Mouse (Mus musculus) neural tube, embryonic 15.5 days (tissue): ENCODE measurements at regions not wholly inside any gene's neighbourhood (a gene's known extent, or its start where the extent isn't known, plus 50 kb on each side); places are given as distances from the start of the nearest gene placed in this dataset.

ENCODE experiments used
- ATAC-seq: fragments of 200-750 bp; cut with Nextera tagmentation; 2 replicates; pipeline ENCODE4 v1.8.0; 2017; ENCODE audit warnings: mild to moderate bottlenecking, moderate TSS enrichment, moderate library complexity; ENCODE audit not compliant: low FRiP score
- H3K27ac ChIP-seq: fragments of 300-500 bp; sonication (generic); replicated peaks from 2 replicates; pipeline ENCODE4 v1.5.1; 2015; ENCODE audit warnings: mild to moderate bottlenecking, inconsistent platforms
- H3K27me3 ChIP-seq: fragments of 300-500 bp; sonication (generic); replicated peaks from 2 replicates; pipeline ENCODE4 v1.6.1; 2015; ENCODE audit warnings: inconsistent platforms
- H3K36me3 ChIP-seq: fragments of 300-500 bp; sonication (generic); 2 replicates; pipeline ENCODE4 v1.6.1; 2015; ENCODE audit warnings: inconsistent platforms
- H3K4me1 ChIP-seq: fragments of 300-500 bp; sonication (generic); 2 replicates; pipeline ENCODE4 v1.6.1; 2015; ENCODE audit warnings: inconsistent platforms
- H3K4me2 ChIP-seq: fragments of 300-500 bp; sonication (generic); 2 replicates; pipeline ENCODE4 v1.6.1; 2015; ENCODE audit warnings: inconsistent platforms, mild to moderate bottlenecking, moderate library complexity
- H3K4me3 ChIP-seq: fragments of 300-500 bp; sonication (generic); replicated peaks from 2 replicates; pipeline ENCODE4 v1.5.1; 2015; ENCODE audit warnings: mild to moderate bottlenecking, inconsistent platforms
- H3K9ac ChIP-seq: fragments of 300-500 bp; sonication (generic); replicated peaks from 2 replicates; pipeline ENCODE4 v1.6.1; 2015; ENCODE audit warnings: mild to moderate bottlenecking, inconsistent platforms
- H3K9me3 ChIP-seq: fragments of 300-500 bp; sonication (generic); replicated peaks from 2 replicates; pipeline ENCODE4 v1.6.1; 2016; ENCODE audit warnings: inconsistent platforms
- whole genome bisulfite sequencing: fragments of 180-500 bp; shearing (Covaris S2); methylation state at CpG from one replicate; pipeline ENCODE4 v1.1.7; 2015; ENCODE audit warnings: mixed read lengths; 5-methylcytosine and 5-hydroxymethylcytosine counted together

GRCm38 (mm10) chr4:153082166-153082565 is 400.4 kb downstream of the Ajap1 start:
- Histone ChIP-seq H3K9ac (no peak overlapping the region), H3K27me3 (no peaks in the 10 kb centered on the region), H3K4me1 (peaks cover 5% of the 10 kb centered on the region; the same call in 1 of the 2 replicates), H3K27ac (no peak overlapping the region), H3K4me3 (no peak overlapping the region), H3K4me2 (no peak overlapping the region), H3K9me3 (no peaks in the 10 kb centered on the region), H3K36me3 (no peaks in the 10 kb centered on the region)
- 0 out of 2 replicates have a peak, but pooled peaks have one; percentile 11 for ATAC-seq
- 41% methylated on average over 14 of the region's 14 CpGs for WGBS

GRCm38 (mm10) chr4:153074590-153074989 is 408.0 kb downstream of the Ajap1 start:
- 88% methylated on average over 3 of the region's 3 CpGs for WGBS
- Histone ChIP-seq H3K9me3 (no peaks in the 10 kb centered on the region), H3K4me2 (no peak overlapping the region), H3K27ac (no peak overlapping the region), H3K27me3 (0 out of 2 replicates have a peak, but pooled peaks cover 3% of the 10 kb centered on the region), H3K9ac (no peak overlapping the region), H3K4me1 (peaks cover 9% of the 10 kb centered on the region), H3K36me3 (no peaks in the 10 kb centered on the region), H3K4me3 (no peak overlapping the region)
- ATAC-seq = no peak

GRCm38 (mm10) chr4:153070190-153070745 is 412.3 kb downstream of the Ajap1 start:
- Histone ChIP-seq H3K36me3 (no peaks in the 10 kb centered on the region), H3K4me3 (no peak overlapping the region), H3K4me1 (peaks cover 9% of the 10 kb centered on the region), H3K27ac (0 out of 2 replicates have a peak overlapping the region, but pooled peaks have one; percentile 1), H3K9ac (no peak overlapping the region), H3K27me3 (0 out of 2 replicates have a peak, but pooled peaks cover 3% of the 10 kb centered on the region), H3K4me2 (no peak overlapping the region), H3K9me3 (no peaks in the 10 kb centered on the region)
- WGBS = 40% methylated on average over 15 of the region's 15 CpGs
- ATAC-seq = no peak

- H3K27me3 ChIP-seq = no peaks in the 10 kb centered on the region
- no peak overlapping the region for H3K4me3 ChIP-seq
- no peak overlapping the region for H3K27ac ChIP-seq
- H3K9me3 ChIP-seq = no peaks in the 10 kb centered on the region
- no peaks in the 10 kb centered on the region for H3K36me3 ChIP-seq
- 77% methylated on average over 12 of the region's 12 CpGs for WGBS
- H3K9ac ChIP-seq = no peak overlapping the region
- no peak overlapping the region for H3K4me2 ChIP-seq
- peaks cover 16% of the 10 kb centered on the region for H3K4me1 ChIP-seq
- no peak for ATAC-seq
These were observed 414.1 kb downstream of the Ajap1 start for GRCm38 (mm10) chr4:153068484-153069033.

GRCm38 (mm10) chr4:153064021-153064605 is 418.5 kb downstream of the Ajap1 start:
- Histone ChIP-seq H3K36me3 (no peaks in the 10 kb centered on the region), H3K27me3 (no peaks in the 10 kb centered on the region), H3K4me2 (no peak overlapping the region), H3K4me1 (peaks cover 12% of the 10 kb centered on the region; the same call in 1 of the 2 replicates), H3K27ac (no peak overlapping the region), H3K4me3 (no peak overlapping the region), H3K9me3 (no peaks in the 10 kb centered on the region), H3K9ac (no peak overlapping the region)
- ATAC-seq = no peak
- 55% methylated on average over 14 of the region's 14 CpGs for WGBS

- H3K9me3 ChIP-seq = no peaks in the 10 kb centered on the region
- H3K4me3 ChIP-seq = no peak overlapping the region
- no peak overlapping the region for H3K27ac ChIP-seq
- no peaks in the 10 kb centered on the region for H3K27me3 ChIP-seq
- H3K4me2 ChIP-seq = no peak overlapping the region
- 39% methylated on average over 9 of the region's 9 CpGs for WGBS
- H3K4me1 ChIP-seq = peaks cover 12% of the 10 kb centered on the region; the same call in 1 of the 2 replicates
- no peak for ATAC-seq
- no peaks in the 10 kb centered on the region for H3K36me3 ChIP-seq
- no peak overlapping the region for H3K9ac ChIP-seq
These were observed 419.2 kb downstream of the Ajap1 start for GRCm38 (mm10) chr4:153063402-153063801.

- WGBS = 62% methylated on average over 12 of the region's 12 CpGs
- no peak overlapping the region for H3K27ac ChIP-seq
- peaks cover 1% of the 10 kb centered on the region; the same call in 1 of the 2 replicates for H3K4me1 ChIP-seq
- H3K27me3 ChIP-seq = no peaks in the 10 kb centered on the region
- no peaks in the 10 kb centered on the region for H3K36me3 ChIP-seq
- no peak for ATAC-seq
- no peaks in the 10 kb centered on the region for H3K9me3 ChIP-seq
- no peak overlapping the region for H3K4me3 ChIP-seq
- no peak overlapping the region for H3K4me2 ChIP-seq
- H3K9ac ChIP-seq = no peak overlapping the region
These were observed 424.5 kb downstream of the Ajap1 start for GRCm38 (mm10) chr4:153058152-153058551.

- H3K27me3 ChIP-seq = no peaks in the 10 kb centered on the region
- H3K4me3 ChIP-seq = no peak overlapping the region
- no peak overlapping the region for H3K9ac ChIP-seq
- no peak for ATAC-seq
- H3K36me3 ChIP-seq = no peaks in the 10 kb centered on the region
- peaks cover 10% of the 10 kb centered on the region for H3K4me1 ChIP-seq
- H3K9me3 ChIP-seq = no peaks in the 10 kb centered on the region
- H3K4me2 ChIP-seq = no peak overlapping the region
- H3K27ac ChIP-seq = no peak overlapping the region
These were observed 458.9 kb downstream of the Ajap1 start for GRCm38 (mm10) chr4:153023711-153024110.

- H3K27ac ChIP-seq = peak overlapping the region; percentile 58; the same call in 1 of the 2 replicates
- H3K27me3 ChIP-seq = no peaks in the 10 kb centered on the region
- H3K4me1 ChIP-seq = peaks cover 23% of the 10 kb centered on the region
- H3K36me3 ChIP-seq = no peaks in the 10 kb centered on the region
- 0 out of 2 replicates have a peak, but pooled peaks have one; percentile 3 for ATAC-seq
- H3K4me3 ChIP-seq = no peak overlapping the region
- 63% methylated on average over 10 of the region's 10 CpGs for WGBS
- no peaks in the 10 kb centered on the region for H3K9me3 ChIP-seq
- 0 out of 2 replicates have a peak overlapping the region, but pooled peaks have one; percentile 10 for H3K9ac ChIP-seq
- H3K4me2 ChIP-seq = peak overlapping the region; percentile 43
These were observed 463.4 kb downstream of the Ajap1 start for GRCm38 (mm10) chr4:153019211-153019610.

GRCm38 (mm10) chr4:153018138-153018921 is 464.3 kb downstream of the Ajap1 start:
- Histone ChIP-seq H3K27me3 (no peaks in the 10 kb centered on the region), H3K36me3 (no peaks in the 10 kb centered on the region), H3K4me2 (peak overlapping the region; percentile 43), H3K9me3 (no peaks in the 10 kb centered on the region), H3K4me1 (peaks cover 23% of the 10 kb centered on the region), H3K4me3 (no peak overlapping the region), H3K27ac (peak overlapping the region; percentile 58), H3K9ac (peak overlapping the region; percentile 10; the same call in 1 of the 2 replicates)
- 18% methylated on average over 28 of the region's 28 CpGs for WGBS
- peak; percentile 50; the same call in 1 of the 2 replicates for ATAC-seq

- H3K9me3 ChIP-seq = no peaks in the 10 kb centered on the region
- H3K36me3 ChIP-seq = no peaks in the 10 kb centered on the region
- 34% methylated on average over 2 of the region's 2 CpGs for whole genome bisulfite sequencing
- no peak overlapping the region for H3K4me3 ChIP-seq
- H3K27me3 ChIP-seq = no peaks in the 10 kb centered on the region
- H3K9ac ChIP-seq = 0 out of 2 replicates have a peak overlapping the region, but pooled peaks have one; percentile 10
- H3K4me1 ChIP-seq = peaks cover 23% of the 10 kb centered on the region
- H3K4me2 ChIP-seq = peak overlapping the region; percentile 43
- H3K27ac ChIP-seq = peak overlapping the region; percentile 58
- 0 out of 2 replicates have a peak, but pooled peaks have one; percentile 5 for ATAC-seq
These were observed 464.8 kb downstream of the Ajap1 start for GRCm38 (mm10) chr4:153017816-153018137.
